Mouse (Mus musculus): ENCODE data around the gene Cnot2.

Gene Cnot2

GRCm38 (mm10) chr10:116480988-116481387 lies 100.3 kb downstream of the Cnot2 start:
- no peak for DNase-seq (ENCODE audit: low read depth)

GRCm38 (mm10) chr10:116476559-116476958 lies 104.8 kb downstream of the Cnot2 start:
- no peak for DNase-seq (ENCODE audit: low read depth)

DNA sequence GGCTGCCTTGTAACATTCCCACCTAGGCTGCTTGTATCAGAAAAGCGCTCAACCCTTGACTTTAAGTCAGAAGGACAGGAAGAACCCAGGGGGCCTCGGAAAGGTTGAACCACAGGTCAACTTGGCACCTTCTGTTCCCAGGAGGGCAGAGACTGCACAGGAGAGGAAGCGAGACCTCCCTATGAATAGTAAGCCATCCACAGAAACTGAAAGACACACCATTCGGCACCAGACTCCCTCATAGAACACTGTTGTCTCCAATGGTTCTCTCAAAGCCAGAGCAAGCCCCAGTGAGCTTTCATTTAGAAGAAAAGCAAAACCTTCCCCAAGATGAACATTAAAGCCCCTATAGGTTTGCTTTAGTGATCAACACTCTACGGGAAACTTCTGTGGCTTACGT lies 105.6 kb downstream of the Cnot2 start:
- DNase-seq (ENCODE audit: low read depth): no peak

DNA sequence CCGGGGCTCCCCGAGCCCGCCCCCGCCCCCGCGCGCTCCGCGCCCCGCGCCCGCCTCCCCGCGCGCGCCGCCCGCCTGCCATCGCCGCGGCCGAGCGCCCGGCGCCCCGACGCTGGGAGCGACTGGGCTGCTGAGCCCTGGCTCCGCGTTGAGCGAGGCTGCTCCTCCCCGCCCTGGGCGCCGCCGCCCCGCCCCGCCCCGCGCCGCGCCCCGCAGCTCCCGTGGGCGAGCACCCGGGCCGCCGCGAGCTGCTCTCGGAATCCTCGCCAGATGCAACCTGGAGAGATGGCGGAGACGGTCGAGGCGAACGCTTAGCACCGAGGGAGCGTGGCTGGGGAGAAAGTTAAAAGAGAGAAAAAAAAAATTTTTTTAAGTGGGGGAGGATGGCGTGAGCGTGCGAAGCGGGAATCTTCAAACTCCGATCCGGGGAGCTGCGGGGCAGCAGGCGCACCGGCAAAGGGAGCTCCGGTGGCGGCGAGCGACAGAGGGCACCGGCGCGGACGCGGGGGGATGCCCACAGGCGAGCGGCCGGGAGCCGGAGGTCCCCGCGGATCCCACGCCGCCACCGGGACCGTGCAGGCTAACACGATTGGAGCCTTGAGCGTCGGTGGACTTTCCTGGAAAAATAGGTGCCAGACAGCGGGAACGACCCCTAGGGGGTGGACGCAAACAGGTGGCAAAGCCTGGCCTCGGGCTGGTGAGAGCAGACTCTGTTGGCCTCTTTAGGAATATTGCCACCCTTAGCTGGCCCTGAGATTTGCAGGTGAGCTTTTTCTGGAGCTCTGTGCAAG lies 107.4 kb downstream of the Cnot2 start, which contains the start of gene Kcnmb4:
Gene Kcnmb4, minus strand, starts transcription at position 120 of the 791 bp plus-strand sequence.
- peak; percentile 67 for DNase-seq (ENCODE audit: low read depth)

GRCm38 (mm10) chr10:116473071-116473758 lies 108.1 kb downstream of the Cnot2 start:
- DNase-seq (ENCODE audit: low read depth): peak; percentile 85

GRCm38 (mm10) chr10:116472579-116472978 lies 108.7 kb downstream of the Cnot2 start:
- no peak for DNase-seq (ENCODE audit: low read depth)

- no peak for DNase-seq (ENCODE audit: low read depth)
Observed at GRCm38 (mm10) chr10:116470306-116470925, 110.9 kb downstream of the Cnot2 start.

GRCm38 (mm10) chr10:116468094-116468493 lies 113.2 kb downstream of the Cnot2 start:
- DNase-seq (ENCODE audit: low read depth): no peak

GRCm38 (mm10) chr10:116463753-116464345 lies 117.5 kb downstream of the Cnot2 start:
- peak; percentile 62 for DNase-seq (ENCODE audit: low read depth)

GRCm38 (mm10) chr10:116461443-116461842 lies 119.9 kb downstream of the Cnot2 start:
- no peak for DNase-seq (ENCODE audit: low read depth)

DNA sequence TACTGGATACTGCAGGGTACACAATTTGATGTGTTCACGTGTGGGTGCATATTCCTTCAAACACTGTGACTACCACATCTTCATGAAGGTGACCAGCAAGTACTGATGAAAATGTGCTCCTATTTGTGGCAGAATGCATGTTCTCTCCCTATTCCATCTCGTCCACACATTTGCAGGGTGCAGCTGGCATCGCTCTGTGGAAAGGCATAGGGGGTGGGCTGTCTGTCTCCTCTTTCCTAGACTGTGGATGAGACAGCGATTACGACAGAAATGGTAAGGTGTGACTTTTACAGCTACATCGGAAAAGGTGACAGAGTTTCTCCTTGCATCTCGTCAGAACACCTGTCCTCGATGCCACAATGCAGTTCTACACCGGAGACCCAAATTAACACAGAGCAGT lies 122.5 kb downstream of the Cnot2 start:
- DNase-seq (ENCODE audit: low read depth): no peak

GRCm38 (mm10) chr10:116452771-116453170 lies 128.5 kb downstream of the Cnot2 start:
- no peak for DNase-seq (ENCODE audit: low read depth)

DNA sequence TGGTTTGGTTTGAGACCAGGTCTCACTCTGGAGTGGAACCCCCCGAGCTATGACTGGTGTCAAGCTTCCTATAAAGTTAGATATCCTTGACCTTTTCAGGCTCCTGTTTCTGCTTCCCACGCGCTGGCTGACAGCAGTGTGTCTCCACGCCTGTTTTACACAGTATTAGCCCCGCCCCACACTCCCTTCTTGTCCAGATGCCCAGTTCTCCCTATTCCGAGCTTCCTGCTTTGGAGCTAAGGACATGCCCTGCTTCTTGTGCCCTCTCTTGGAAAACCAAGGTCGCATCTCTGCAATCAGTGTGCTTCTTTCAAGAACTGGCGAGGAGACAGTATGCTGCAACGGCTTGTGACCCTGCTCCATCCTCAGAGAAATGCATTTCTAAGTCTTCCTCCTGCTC lies 130.7 kb downstream of the Cnot2 start:
- DNase-seq (ENCODE audit: low read depth): no peak

DNA sequence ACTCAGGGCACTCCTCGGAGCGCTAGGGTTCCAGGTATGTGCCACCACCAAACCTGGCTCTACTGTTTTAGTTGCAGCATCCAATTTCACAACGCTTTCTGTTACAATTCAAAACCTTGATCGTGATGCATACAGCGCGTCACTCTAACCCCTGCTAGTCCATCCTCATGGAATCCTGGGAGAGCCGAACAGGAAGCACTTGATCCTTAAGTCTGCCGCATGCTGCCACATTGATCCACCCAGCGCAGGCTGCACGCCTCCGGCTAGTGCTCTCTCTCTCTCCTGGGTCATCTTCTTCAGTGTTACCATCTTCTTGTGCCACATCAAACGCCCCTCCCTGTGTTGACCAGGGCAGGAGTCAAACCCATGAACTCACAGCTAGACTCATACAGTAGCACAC lies 133.1 kb downstream of the Cnot2 start:
- DNase-seq (ENCODE audit: low read depth): no peak

- DNase-seq (ENCODE audit: low read depth): no peak
Observed at GRCm38 (mm10) chr10:116447176-116447575, 134.1 kb downstream of the Cnot2 start.

- no peak for DNase-seq (ENCODE audit: low read depth)
Observed at GRCm38 (mm10) chr10:116446040-116446439, 135.3 kb downstream of the Cnot2 start.

GRCm38 (mm10) chr10:116444826-116445225 lies 136.5 kb downstream of the Cnot2 start:
- no peak for DNase-seq (ENCODE audit: low read depth)

DNA sequence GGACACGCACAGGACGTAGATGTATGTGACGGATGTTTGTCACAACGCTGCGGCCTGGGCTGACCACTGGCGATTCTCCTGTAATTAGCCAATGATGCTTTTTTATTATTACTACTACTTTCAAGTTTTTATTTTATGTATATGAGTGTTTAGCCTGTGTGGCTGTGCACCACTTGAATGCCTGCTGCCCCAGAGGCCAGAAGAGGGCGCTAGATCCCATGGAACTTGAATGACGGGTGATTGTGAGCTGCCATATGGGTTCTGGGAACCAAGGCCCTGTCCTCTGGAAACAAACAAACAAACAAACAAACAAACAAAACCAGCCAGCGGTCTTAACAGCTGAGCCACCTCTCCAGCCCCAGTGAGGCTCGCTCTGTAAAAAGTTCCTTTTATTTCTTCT lies 136.9 kb downstream of the Cnot2 start:
- DNase-seq (ENCODE audit: low read depth): no peak

DNA sequence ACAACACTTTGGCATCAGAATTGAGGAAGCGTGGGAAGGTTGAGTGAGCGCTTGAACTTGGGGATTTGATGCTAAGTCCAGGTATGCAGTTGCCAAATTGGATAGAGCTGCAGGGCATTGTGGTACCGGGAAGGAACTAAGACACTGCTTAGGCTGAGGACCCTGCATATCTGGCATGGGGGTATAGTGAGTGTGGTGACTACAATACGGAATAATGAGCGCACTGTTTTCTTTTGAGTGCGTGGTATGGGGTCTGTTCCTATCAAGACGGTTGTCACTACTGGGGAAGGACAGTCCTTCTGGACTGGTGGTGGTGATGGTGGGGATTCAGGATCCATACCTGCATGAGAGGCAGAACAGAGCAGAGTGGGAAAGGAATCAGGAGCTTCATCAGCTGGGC lies 140.4 kb downstream of the Cnot2 start:
- DNase-seq (ENCODE audit: low read depth): no peak

DNA sequence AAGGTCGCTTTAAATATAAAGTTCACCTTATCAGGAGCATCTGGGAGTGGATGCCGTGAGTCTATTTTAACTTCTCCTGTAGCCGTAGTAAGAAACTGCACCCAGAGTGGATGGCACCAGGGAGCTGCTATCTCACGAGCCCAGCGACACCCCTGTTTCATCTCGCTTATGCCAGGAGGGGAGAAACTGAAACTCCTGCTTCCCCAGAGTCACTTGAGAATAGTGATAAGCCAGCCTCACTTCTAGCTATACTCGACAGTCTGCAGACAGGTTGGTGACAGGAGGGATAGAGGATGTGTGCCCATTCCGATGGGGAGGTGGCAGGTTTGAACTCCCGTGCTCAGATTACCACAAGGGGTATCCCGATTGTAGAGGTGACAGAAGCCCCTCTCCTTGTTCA lies 141.2 kb downstream of the Cnot2 start:
- DNase-seq (ENCODE audit: low read depth): no peak

GRCm38 (mm10) chr10:116435455-116435854 lies 145.9 kb downstream of the Cnot2 start:
- no peak for DNase-seq (ENCODE audit: low read depth)

Measured in naive thymus-derived CD4-positive, alpha-beta T cell, adult 2 months (primary cell).